Mouse (Mus musculus): ENCODE measurements at regions not wholly inside any gene's neighbourhood (a gene's known extent, or its start where the extent isn't known, plus 50 kb on each side); places are given as distances from the start of the nearest gene placed in this dataset.

- DNase-seq (ENCODE audit: low read depth) = no peak
- TF ChIP-seq CTCF (IDR thresholded peaks at IDR 0.05; ENCODE audit: borderline replicate concordance, extremely low read depth, insufficient read depth, insufficient read length) (no peak), POLR2A (IDR thresholded peaks at IDR 0.05; ENCODE audit: borderline replicate concordance, extremely low read depth, insufficient read depth, insufficient read length, poor library complexity, severe bottlenecking) (no peak)
Measured at GRCm38 (mm10) chr5:28734768-28735167, 267.7 kb upstream of the Shh start.

- TF ChIP-seq POLR2A (IDR thresholded peaks at IDR 0.05; ENCODE audit: borderline replicate concordance, extremely low read depth, insufficient read depth, insufficient read length, poor library complexity, severe bottlenecking) (no peak), CTCF (IDR thresholded peaks at IDR 0.05; ENCODE audit: borderline replicate concordance, extremely low read depth, insufficient read depth, insufficient read length) (no peak)
- DNase-seq (ENCODE audit: low read depth) = no peak
Measured at GRCm38 (mm10) chr5:28722067-28722466, 255.0 kb upstream of the Shh start.

GRCm38 (mm10) chr5:28714978-28715377, 247.9 kb upstream of the Shh start:
- DNase-seq (ENCODE audit: low read depth) = no peak
- TF ChIP-seq POLR2A (IDR thresholded peaks at IDR 0.05; ENCODE audit: borderline replicate concordance, extremely low read depth, insufficient read depth, insufficient read length, poor library complexity, severe bottlenecking) = no peak
- no peak for TF ChIP-seq CTCF (IDR thresholded peaks at IDR 0.05; ENCODE audit: borderline replicate concordance, extremely low read depth, insufficient read depth, insufficient read length)

- TF ChIP-seq CTCF (IDR thresholded peaks at IDR 0.05; ENCODE audit: borderline replicate concordance, extremely low read depth, insufficient read depth, insufficient read length) = no peak
Measured at GRCm38 (mm10) chr5:28710517-28710916, 243.5 kb upstream of the Shh start.

GRCm38 (mm10) chr5:28709626-28710025, 242.6 kb upstream of the Shh start:
- TF ChIP-seq POLR2A (IDR thresholded peaks at IDR 0.05; ENCODE audit: borderline replicate concordance, extremely low read depth, insufficient read depth, insufficient read length, poor library complexity, severe bottlenecking) (no peak), CTCF (IDR thresholded peaks at IDR 0.05; ENCODE audit: borderline replicate concordance, extremely low read depth, insufficient read depth, insufficient read length) (no peak)
- DNase-seq (ENCODE audit: low read depth) = no peak

More at GRCm38 (mm10) chr5:28710517-28710916, 243.5 kb upstream of the Shh start:
- DNase-seq (ENCODE audit: low read depth) = no peak

- TF ChIP-seq POLR2A (IDR thresholded peaks at IDR 0.05; ENCODE audit: borderline replicate concordance, extremely low read depth, insufficient read depth, insufficient read length, poor library complexity, severe bottlenecking) = no peak
- TF ChIP-seq CTCF (IDR thresholded peaks at IDR 0.05; ENCODE audit: borderline replicate concordance, extremely low read depth, insufficient read depth, insufficient read length) = no peak
- no peak for DNase-seq (ENCODE audit: low read depth)
Measured at GRCm38 (mm10) chr5:28704359-28704758, 237.3 kb upstream of the Shh start.

GRCm38 (mm10) chr5:28696966-28697365, 229.9 kb upstream of the Shh start:
- peak; percentile 20 for DNase-seq (ENCODE audit: low read depth)
- TF ChIP-seq POLR2A (IDR thresholded peaks at IDR 0.05; ENCODE audit: borderline replicate concordance, extremely low read depth, insufficient read depth, insufficient read length, poor library complexity, severe bottlenecking) = no peak
- no peak for TF ChIP-seq CTCF (IDR thresholded peaks at IDR 0.05; ENCODE audit: borderline replicate concordance, extremely low read depth, insufficient read depth, insufficient read length)

GRCm38 (mm10) chr5:28690110-28690509, 223.1 kb upstream of the Shh start:
- no peak for DNase-seq (ENCODE audit: low read depth)
- no peak for TF ChIP-seq CTCF (IDR thresholded peaks at IDR 0.05; ENCODE audit: borderline replicate concordance, extremely low read depth, insufficient read depth, insufficient read length)
- TF ChIP-seq POLR2A (IDR thresholded peaks at IDR 0.05; ENCODE audit: borderline replicate concordance, extremely low read depth, insufficient read depth, insufficient read length, poor library complexity, severe bottlenecking) = no peak

GRCm38 (mm10) chr5:28689651-28690050, 222.6 kb upstream of the Shh start:
- DNase-seq (ENCODE audit: low read depth) = peak; percentile 31
- TF ChIP-seq CTCF (IDR thresholded peaks at IDR 0.05; ENCODE audit: borderline replicate concordance, extremely low read depth, insufficient read depth, insufficient read length) (no peak), POLR2A (IDR thresholded peaks at IDR 0.05; ENCODE audit: borderline replicate concordance, extremely low read depth, insufficient read depth, insufficient read length, poor library complexity, severe bottlenecking) (no peak)

- no peak for TF ChIP-seq CTCF (IDR thresholded peaks at IDR 0.05; ENCODE audit: borderline replicate concordance, extremely low read depth, insufficient read depth, insufficient read length)
- TF ChIP-seq POLR2A (IDR thresholded peaks at IDR 0.05; ENCODE audit: borderline replicate concordance, extremely low read depth, insufficient read depth, insufficient read length, poor library complexity, severe bottlenecking) = no peak
- DNase-seq (ENCODE audit: low read depth) = no peak
Measured at GRCm38 (mm10) chr5:28689136-28689535, 222.1 kb upstream of the Shh start.

- no peak for DNase-seq (ENCODE audit: low read depth)
- no peak for TF ChIP-seq POLR2A (IDR thresholded peaks at IDR 0.05; ENCODE audit: borderline replicate concordance, extremely low read depth, insufficient read depth, insufficient read length, poor library complexity, severe bottlenecking)
- no peak for TF ChIP-seq CTCF (IDR thresholded peaks at IDR 0.05; ENCODE audit: borderline replicate concordance, extremely low read depth, insufficient read depth, insufficient read length)
Measured at GRCm38 (mm10) chr5:28682821-28683220, 215.8 kb upstream of the Shh start.

GRCm38 (mm10) chr5:28680311-28680710, 213.3 kb upstream of the Shh start:
- no peak for DNase-seq (ENCODE audit: low read depth)
- TF ChIP-seq CTCF (IDR thresholded peaks at IDR 0.05; ENCODE audit: borderline replicate concordance, extremely low read depth, insufficient read depth, insufficient read length) (no peak), POLR2A (IDR thresholded peaks at IDR 0.05; ENCODE audit: borderline replicate concordance, extremely low read depth, insufficient read depth, insufficient read length, poor library complexity, severe bottlenecking) (no peak)

- TF ChIP-seq CTCF (IDR thresholded peaks at IDR 0.05; ENCODE audit: borderline replicate concordance, extremely low read depth, insufficient read depth, insufficient read length) (no peak), POLR2A (IDR thresholded peaks at IDR 0.05; ENCODE audit: borderline replicate concordance, extremely low read depth, insufficient read depth, insufficient read length, poor library complexity, severe bottlenecking) (no peak)
Measured at GRCm38 (mm10) chr5:28679761-28680160, 212.7 kb upstream of the Shh start.

More at GRCm38 (mm10) chr5:28679761-28680160, 212.7 kb upstream of the Shh start:
- DNase-seq (ENCODE audit: low read depth) = peak; percentile 69
